Mouse (Mus musculus): ENCODE results near the gene Ltbp3. TPM values are rescaled to one million over a fixed set of nuclear protein-coding genes. Genes with fewer than 3 reads are reported as not detected.
A peak's percentile ranks its signal among the peaks of the same experiment; 100 is the strongest.

Gene Ltbp3
- polyA plus RNA-seq, 1 experiment, result 11.4 TPM

- no peak overlapping the region for H3K4me3 ChIP-seq (ENCODE audit: insufficient read depth, low read length)
- H3K4me1 ChIP-seq (ENCODE audit: control insufficient read depth, insufficient read depth, low read length), result peaks cover 43% of the 10 kb centered on the region
- no peak overlapping the region for H3K27ac ChIP-seq (ENCODE audit: insufficient read depth, low read depth, low read length)
- TF ChIP-seq POLR2A (IDR thresholded peaks at IDR 0.05; ENCODE audit: borderline replicate concordance, low read depth, low read length) (no peak), CTCF (IDR thresholded peaks at IDR 0.05; ENCODE audit: low read depth, low read length) (no peak)
Measured at GRCm38 (mm10) chr19:5710068-5710467, 30.6 kb upstream of the Ltbp3 start.

- TF ChIP-seq CTCF (IDR thresholded peaks at IDR 0.05; ENCODE audit: low read depth, low read length), result no peak
- no peak for TF ChIP-seq POLR2A (IDR thresholded peaks at IDR 0.05; ENCODE audit: borderline replicate concordance, low read depth, low read length)
- H3K27ac ChIP-seq (ENCODE audit: insufficient read depth, low read depth, low read length), result no peak overlapping the region
- peaks cover 39% of the 10 kb centered on the region for H3K4me1 ChIP-seq (ENCODE audit: control insufficient read depth, insufficient read depth, low read length)
- H3K4me3 ChIP-seq (ENCODE audit: insufficient read depth, low read length), result no peak overlapping the region
Measured at GRCm38 (mm10) chr19:5710581-5710980, 30.1 kb upstream of the Ltbp3 start.

- TF ChIP-seq CTCF (IDR thresholded peaks at IDR 0.05; ENCODE audit: low read depth, low read length), result peak; percentile 26; the same call in 1 of the 2 replicates
- TF ChIP-seq POLR2A (IDR thresholded peaks at IDR 0.05; ENCODE audit: borderline replicate concordance, low read depth, low read length), result no peak
- Histone ChIP-seq H3K27ac (ENCODE audit: insufficient read depth, low read depth, low read length) (peak overlapping the region; percentile 80), H3K4me1 (ENCODE audit: control insufficient read depth, insufficient read depth, low read length) (peaks cover 33% of the 10 kb centered on the region)
Measured at GRCm38 (mm10) chr19:5711218-5711617, 29.5 kb upstream of the Ltbp3 start.

GRCm38 (mm10) chr19:5711907-5712460 is 28.7 kb upstream of the Ltbp3 start:
- peaks cover 33% of the 10 kb centered on the region for H3K4me1 ChIP-seq (ENCODE audit: control insufficient read depth, insufficient read depth, low read length)
- no peak overlapping the region for H3K4me3 ChIP-seq (ENCODE audit: insufficient read depth, low read length)
- no peak for TF ChIP-seq CTCF (IDR thresholded peaks at IDR 0.05; ENCODE audit: low read depth, low read length)
- TF ChIP-seq POLR2A (IDR thresholded peaks at IDR 0.05; ENCODE audit: borderline replicate concordance, low read depth, low read length), result no peak
- H3K27ac ChIP-seq (ENCODE audit: insufficient read depth, low read depth, low read length), result peak overlapping the region; percentile 80

More at GRCm38 (mm10) chr19:5711218-5711617, 29.5 kb upstream of the Ltbp3 start:
- H3K4me3 ChIP-seq (ENCODE audit: insufficient read depth, low read length), result no peak overlapping the region

GRCm38 (mm10) chr19:5713255-5713654 is 27.4 kb upstream of the Ltbp3 start:
- Histone ChIP-seq H3K4me3 (ENCODE audit: insufficient read depth, low read length) (peak overlapping the region; percentile 26), H3K4me1 (ENCODE audit: control insufficient read depth, insufficient read depth, low read length) (peaks cover 33% of the 10 kb centered on the region), H3K27ac (ENCODE audit: insufficient read depth, low read depth, low read length) (peak overlapping the region; percentile 65)
- TF ChIP-seq POLR2A (IDR thresholded peaks at IDR 0.05; ENCODE audit: borderline replicate concordance, low read depth, low read length) (no peak), CTCF (IDR thresholded peaks at IDR 0.05; ENCODE audit: low read depth, low read length) (no peak)

- TF ChIP-seq POLR2A (IDR thresholded peaks at IDR 0.05; ENCODE audit: borderline replicate concordance, low read depth, low read length), result no peak
- no peak for TF ChIP-seq CTCF (IDR thresholded peaks at IDR 0.05; ENCODE audit: low read depth, low read length)
- peak overlapping the region; percentile 65 for H3K27ac ChIP-seq (ENCODE audit: insufficient read depth, low read depth, low read length)
- H3K4me3 ChIP-seq (ENCODE audit: insufficient read depth, low read length), result peak overlapping the region; percentile 26
- peaks cover 33% of the 10 kb centered on the region for H3K4me1 ChIP-seq (ENCODE audit: control insufficient read depth, insufficient read depth, low read length)
Measured at GRCm38 (mm10) chr19:5713730-5714129, 27.0 kb upstream of the Ltbp3 start.

- H3K27ac ChIP-seq (ENCODE audit: insufficient read depth, low read depth, low read length), result no peak overlapping the region
- no peak overlapping the region for H3K4me3 ChIP-seq (ENCODE audit: insufficient read depth, low read length)
- no peak for TF ChIP-seq POLR2A (IDR thresholded peaks at IDR 0.05; ENCODE audit: borderline replicate concordance, low read depth, low read length)
- TF ChIP-seq CTCF (IDR thresholded peaks at IDR 0.05; ENCODE audit: low read depth, low read length), result no peak
- H3K4me1 ChIP-seq (ENCODE audit: control insufficient read depth, insufficient read depth, low read length), result peaks cover 28% of the 10 kb centered on the region
Measured at GRCm38 (mm10) chr19:5715793-5716688, 24.7 kb upstream of the Ltbp3 start.

GRCm38 (mm10) chr19:5716955-5717354 is 23.7 kb upstream of the Ltbp3 start:
- no peak for TF ChIP-seq CTCF (IDR thresholded peaks at IDR 0.05; ENCODE audit: low read depth, low read length)
- no peak for TF ChIP-seq POLR2A (IDR thresholded peaks at IDR 0.05; ENCODE audit: borderline replicate concordance, low read depth, low read length)
- no peak overlapping the region for H3K27ac ChIP-seq (ENCODE audit: insufficient read depth, low read depth, low read length)
- no peak overlapping the region for H3K4me3 ChIP-seq (ENCODE audit: insufficient read depth, low read length)
- H3K4me1 ChIP-seq (ENCODE audit: control insufficient read depth, insufficient read depth, low read length), result peaks cover 21% of the 10 kb centered on the region

GRCm38 (mm10) chr19:5721233-5721632 is 19.5 kb upstream of the Ltbp3 start:
- Histone ChIP-seq H3K27ac (ENCODE audit: insufficient read depth, low read depth, low read length) (no peak overlapping the region), H3K4me1 (ENCODE audit: control insufficient read depth, insufficient read depth, low read length) (peaks cover 16% of the 10 kb centered on the region), H3K4me3 (ENCODE audit: insufficient read depth, low read length) (no peak overlapping the region)
- TF ChIP-seq POLR2A (IDR thresholded peaks at IDR 0.05; ENCODE audit: borderline replicate concordance, low read depth, low read length) (no peak), CTCF (IDR thresholded peaks at IDR 0.05; ENCODE audit: low read depth, low read length) (no peak)

All from bone marrow macrophage, adult 2 months (primary cell).